Mouse (Mus musculus) gastrocnemius, adult 2 months (tissue): ENCODE data around the gene Ulk4. TPM values are rescaled to one million over a fixed set of nuclear protein-coding genes. Genes with fewer than 3 reads are reported as not detected.
A peak's percentile ranks its signal among the peaks of the same experiment; 100 is the strongest.
"Not testable (repeated sequence)": the region's sequence is repeated elsewhere in the genome, so short reads cannot be mapped to it uniquely, and the experiment has no call there.

ENCODE experiments used
- DNase-seq: peaks from one replicate; pipeline ENCODE4 v3.0.0; 2022
- H3K27ac ChIP-seq: fragments of 200-600 bp; 2 replicates; pipeline ENCODE4 v1.8.1; 2022; ENCODE audit warnings: mild to moderate bottlenecking
- H3K4me3 ChIP-seq: fragments of 200-600 bp; 2 replicates; pipeline ENCODE4 v1.8.1; 2022; ENCODE audit warnings: mild to moderate bottlenecking, moderate library complexity
- CTCF ChIP-seq: fragments of 200-600 bp; IDR thresholded peaks from 2 replicates; pipeline ENCODE4 v1.8.1; 2022; ENCODE audit warnings: antibody characterized with exemption, mild to moderate bottlenecking, moderate library complexity
- intact Hi-C: fragments of 180-260 bp; cut with DNase I; formaldehyde crosslinking; loops from one replicate; pipeline ENCODE4 v1.15.1; 2025
- total RNA-seq, 2 experiments: library from RNA; stranded (reverse); gene quantifications; 2 replicates each; pipeline ENCODE4 v1.2.3; 2021

Ulk4 gene
- total RNA-seq, 2 experiments from 2014 or later: 0.11 to 0.36 TPM

- intact Hi-C loops: no loop called here
- Histone ChIP-seq H3K27ac (no peak overlapping the region), H3K4me3 (no peak overlapping the region)
- DNase-seq: no peak
- no peak for TF ChIP-seq CTCF
These were observed 5.4 kb downstream of the Ulk4 start for GRCm38 (mm10) chr9:121271561-121271960.

GRCm38 (mm10) chr9:121271149-121271548 is 5.8 kb downstream of the Ulk4 start:
- no peak for DNase-seq
- no peak for TF ChIP-seq CTCF
- Histone ChIP-seq H3K27ac (no peak overlapping the region), H3K4me3 (no peak overlapping the region)
- intact Hi-C loops: no loop called here

- Histone ChIP-seq H3K4me3 (no peak overlapping the region), H3K27ac (no peak overlapping the region)
- no peak for DNase-seq
- no peak for TF ChIP-seq CTCF
- intact Hi-C loops: no loop called here
These were observed 11.7 kb downstream of the Ulk4 start for GRCm38 (mm10) chr9:121265307-121265706.

GRCm38 (mm10) chr9:121257106-121257505 is 19.9 kb downstream of the Ulk4 start:
- intact Hi-C loops: no loop called here
- no peak for DNase-seq
- H3K4me3 ChIP-seq: no peak overlapping the region
- no peak overlapping the region for H3K27ac ChIP-seq
- TF ChIP-seq CTCF: no peak

GRCm38 (mm10) chr9:121254761-121255160 is 22.2 kb downstream of the Ulk4 start:
- H3K4me3 ChIP-seq: no peak overlapping the region
- no peak for TF ChIP-seq CTCF
- no peak for DNase-seq
- intact Hi-C loops: no loop called here
- H3K27ac ChIP-seq: peak overlapping the region; percentile 33

- Histone ChIP-seq H3K27ac (peak overlapping the region; percentile 68), H3K4me3 (no peak overlapping the region)
- no peak for TF ChIP-seq CTCF
- intact Hi-C loops: no loop called here
- DNase-seq: peak; percentile 35
These were observed 23.0 kb downstream of the Ulk4 start for GRCm38 (mm10) chr9:121253983-121254382.

GRCm38 (mm10) chr9:121250854-121251253 is 26.1 kb downstream of the Ulk4 start:
- no peak for TF ChIP-seq CTCF
- H3K27ac ChIP-seq: no peak overlapping the region
- intact Hi-C loops: no loop called here
- no peak for DNase-seq
- H3K4me3 ChIP-seq: no peak overlapping the region

GRCm38 (mm10) chr9:121249805-121250204 is 27.2 kb downstream of the Ulk4 start:
- intact Hi-C loops: loop anchor here (5.0 kb wide), 2 partner anchors 207 to 427 kb away; no protein-coding TSS in a partner anchor
- no peak for TF ChIP-seq CTCF
- no peak overlapping the region for H3K4me3 ChIP-seq
- DNase-seq: peak; percentile 41
- no peak overlapping the region for H3K27ac ChIP-seq

- Histone ChIP-seq H3K27ac (no peak overlapping the region), H3K4me3 (no peak overlapping the region)
- DNase-seq: peak; percentile 87
- intact Hi-C loops: loop anchor here (1.0 to 5.0 kb wide), 4 partner anchors 126 to 429 kb away; no protein-coding TSS in a partner anchor
- TF ChIP-seq CTCF: peak; percentile 83
These were observed 28.8 kb downstream of the Ulk4 start for GRCm38 (mm10) chr9:121247956-121248775.

GRCm38 (mm10) chr9:121247047-121247446 is 29.9 kb downstream of the Ulk4 start:
- no peak for DNase-seq
- intact Hi-C loops: loop anchor here (5.0 kb wide), 2 partner anchors 210 to 430 kb away; no protein-coding TSS in a partner anchor
- H3K27ac ChIP-seq: no peak overlapping the region
- H3K4me3 ChIP-seq: no peak overlapping the region
- no peak for TF ChIP-seq CTCF

- intact Hi-C loops: loop anchor here (5.0 kb wide), 1 partner anchor 640 kb away; no protein-coding TSS in a partner anchor
- no peak overlapping the region for H3K4me3 ChIP-seq
- no peak for TF ChIP-seq CTCF
- no peak overlapping the region for H3K27ac ChIP-seq
- no peak for DNase-seq
These were observed 34.7 kb downstream of the Ulk4 start for GRCm38 (mm10) chr9:121242331-121242730.

- DNase-seq: no peak
- Histone ChIP-seq H3K27ac (no peak overlapping the region), H3K4me3 (no peak overlapping the region)
- intact Hi-C loops: loop anchor here (5.0 kb wide), 1 partner anchor 640 kb away; no protein-coding TSS in a partner anchor
- no peak for TF ChIP-seq CTCF
These were observed 35.2 kb downstream of the Ulk4 start for GRCm38 (mm10) chr9:121241806-121242205.

GRCm38 (mm10) chr9:121241366-121241765 is 35.6 kb downstream of the Ulk4 start:
- TF ChIP-seq CTCF: no peak
- no peak overlapping the region for H3K27ac ChIP-seq
- no peak overlapping the region for H3K4me3 ChIP-seq
- DNase-seq: no peak
- intact Hi-C loops: loop anchor here (5.0 kb wide), 1 partner anchor 639 kb away; no protein-coding TSS in a partner anchor

GRCm38 (mm10) chr9:121240242-121240641 is 36.8 kb downstream of the Ulk4 start:
- not testable (repeated sequence) for H3K4me3 ChIP-seq, DNase-seq, H3K27ac ChIP-seq
- intact Hi-C loops: loop anchor here (5.0 kb wide), 1 partner anchor 638 kb away; no protein-coding TSS in a partner anchor
- TF ChIP-seq CTCF: peak; percentile 74
